Mouse (Mus musculus): ENCODE results near the gene Nqo1. TPM values are rescaled to one million over a fixed set of nuclear protein-coding genes. Genes with fewer than 3 reads are reported as not detected.

The Nqo1 gene
- polyA plus RNA-seq, 1 experiment, result 137 TPM

- TF ChIP-seq CTCF (IDR thresholded peaks at IDR 0.05; ENCODE audit: borderline replicate concordance, insufficient read depth, low read length), result no peak
- no peak for TF ChIP-seq POLR2A (IDR thresholded peaks at IDR 0.05; ENCODE audit: low read depth, low read length)
- Histone ChIP-seq H3K4me1 (ENCODE audit: control insufficient read depth, insufficient read depth, low read length) (no peaks in the 10 kb centered on the region), H3K4me3 (ENCODE audit: insufficient read depth, low read length) (no peak overlapping the region), H3K27ac (ENCODE audit: insufficient read depth, low read length) (no peak overlapping the region)
Measured at GRCm38 (mm10) chr8:107377346-107377745, 25.7 kb downstream of the Nqo1 start.

- Histone ChIP-seq H3K4me1 (ENCODE audit: control insufficient read depth, insufficient read depth, low read length) (no peaks in the 10 kb centered on the region), H3K4me3 (ENCODE audit: insufficient read depth, low read length) (no peak overlapping the region), H3K27ac (ENCODE audit: insufficient read depth, low read length) (no peak overlapping the region)
- TF ChIP-seq CTCF (IDR thresholded peaks at IDR 0.05; ENCODE audit: borderline replicate concordance, insufficient read depth, low read length) (no peak), POLR2A (IDR thresholded peaks at IDR 0.05; ENCODE audit: low read depth, low read length) (no peak)
Measured at GRCm38 (mm10) chr8:107370311-107370710, 32.7 kb downstream of the Nqo1 start.

Other genes with a start within 250 kb of the Nqo1 start
- 89.1 and 108 TPM in 2 replicates for gene Nfat5, start 109.7 kb downstream of the Nqo1 start, polyA plus RNA-seq (2011; ENCODE audit: insufficient read length, low read depth, missing spikeins)
- 39.7 and 40.1 TPM in 2 replicates for gene Nob1, start 21.8 kb upstream of the Nqo1 start, polyA plus RNA-seq (2011; ENCODE audit: insufficient read length, low read depth, missing spikeins)
- gene Wwp2, start 33.2 kb upstream of the Nqo1 start, polyA plus RNA-seq (2011; ENCODE audit: insufficient read length, low read depth, missing spikeins), result 43.0 and 43.7 TPM in 2 replicates
- gene Psmd7, start 185.3 kb upstream of the Nqo1 start, polyA plus RNA-seq (2011; ENCODE audit: insufficient read length, low read depth, missing spikeins), result 130 and 134 TPM in 2 replicates

Data from embryonic fibroblast, embryonic 13.5 days (primary cell).